Mouse (Mus musculus) NIH3T3 (cell line): ENCODE measurements around the gene Kat8.
"Not testable (repeated sequence)": the region's sequence is repeated elsewhere in the genome, so short reads cannot be mapped to it uniquely, and the experiment has no call there.

Experiments
- DNase-seq: peaks from one replicate; pipeline ENCODE4 v3.0.0-alpha.2; 2012; ENCODE audit warnings: low read depth

Gene Kat8

DNA sequence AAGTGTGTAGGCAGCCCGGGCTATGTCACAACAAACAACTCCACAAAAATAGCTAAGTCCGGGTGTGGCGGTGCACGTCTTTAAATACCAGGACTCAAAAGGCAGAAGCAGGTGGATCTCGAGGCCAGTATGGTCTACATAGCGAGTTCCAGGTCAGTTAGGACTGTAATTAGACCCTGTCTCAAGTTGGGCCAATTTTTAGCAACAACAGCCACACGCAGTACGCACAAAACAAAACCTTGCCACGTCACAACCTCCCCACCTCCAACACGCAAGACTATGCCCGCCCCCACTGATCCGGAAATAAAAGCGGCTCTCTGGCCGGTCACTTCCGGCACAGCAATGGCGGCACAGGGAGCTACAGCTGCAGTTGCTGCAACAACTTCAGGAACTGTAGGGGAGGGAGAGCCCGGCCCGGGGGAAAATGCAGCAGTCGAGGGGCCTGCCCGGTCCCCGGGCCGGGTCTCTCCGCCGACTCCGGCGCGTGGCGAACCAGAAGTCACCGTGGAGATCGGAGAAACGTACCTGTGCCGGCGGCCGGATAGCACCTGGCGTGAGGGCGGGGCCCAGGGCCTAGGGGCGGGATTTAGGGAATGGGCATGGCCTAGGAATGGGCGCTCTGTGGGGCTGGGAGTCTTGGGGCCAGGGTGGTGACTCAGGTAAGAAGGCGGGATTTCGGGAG is at the start of gene Kat8:
TSS of gene Kat8 (plus strand) at position 327 of the 682 bp plus-strand sequence.
- DNase-seq: peak; percentile 93

DNA sequence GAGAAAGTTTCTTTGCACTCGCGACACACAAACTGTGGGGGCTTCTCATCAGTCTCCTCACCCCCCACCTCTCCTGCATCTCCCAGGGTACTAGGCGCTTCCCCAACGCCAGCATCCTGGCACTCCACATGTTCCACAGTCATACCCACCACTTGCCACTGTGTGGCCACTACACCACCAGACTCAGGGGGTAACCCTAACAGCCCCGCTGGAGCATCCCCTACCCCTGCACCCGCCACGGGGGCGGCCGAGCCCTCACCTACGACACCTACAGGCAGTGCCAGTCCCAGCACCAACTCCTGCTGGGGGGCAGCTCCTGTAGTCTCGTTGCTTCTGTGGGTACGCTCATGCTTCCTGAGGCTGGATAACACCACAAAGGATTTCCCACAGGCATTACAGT is 45.9 kb upstream of the Kat8 start:
- no peak for DNase-seq

DNA sequence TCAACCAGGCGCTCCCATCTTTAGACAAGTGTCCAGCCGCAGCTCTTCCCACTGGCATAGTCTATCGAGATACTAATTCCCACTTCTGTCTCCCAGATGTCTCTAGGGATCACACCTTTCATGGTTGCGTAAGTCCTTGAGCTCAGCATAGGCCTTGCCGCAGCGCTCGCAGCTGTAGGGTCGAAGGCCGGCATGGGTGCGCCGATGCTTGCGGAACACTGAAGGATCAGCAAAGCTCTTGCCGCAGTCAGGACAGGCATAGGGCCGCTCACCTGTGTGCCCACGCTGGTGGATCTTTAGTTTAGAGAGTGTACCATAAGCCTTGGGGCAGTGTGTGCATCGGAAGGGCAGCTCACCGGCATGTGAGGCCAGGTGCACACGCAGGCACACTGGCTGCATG is 44.7 kb upstream of the Kat8 start:
- no peak for DNase-seq

DNA sequence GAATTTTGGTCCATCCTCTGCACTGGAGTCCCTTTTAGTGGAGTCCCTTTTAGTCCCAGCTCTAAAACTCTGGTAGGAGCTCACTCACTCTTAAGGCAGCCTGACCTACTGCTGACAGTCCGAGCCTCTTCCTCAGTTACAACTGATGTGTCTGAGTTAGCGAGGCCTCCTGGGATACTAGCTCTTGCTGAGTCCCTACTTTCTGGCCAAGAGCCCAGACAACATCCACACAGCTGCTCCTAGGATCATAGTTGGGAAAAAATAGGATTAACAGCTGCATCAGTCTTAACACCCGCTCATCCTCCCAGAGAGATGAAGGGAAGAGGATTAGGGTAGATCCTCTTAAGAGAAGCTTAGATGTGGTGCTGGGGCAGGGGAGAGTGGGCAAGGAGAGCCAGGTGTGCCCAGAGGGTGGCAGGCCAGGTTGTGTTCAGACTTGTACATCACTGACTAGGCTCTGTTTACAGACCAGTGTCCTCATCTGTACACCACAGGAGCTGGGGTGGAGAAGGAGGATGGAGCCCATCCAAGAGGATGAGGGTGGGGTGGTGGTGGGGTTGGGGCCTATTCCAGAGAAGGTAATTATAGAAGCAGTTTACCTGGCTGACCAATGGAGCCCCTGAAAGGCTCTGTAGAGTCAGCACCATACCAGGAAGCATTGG is 43.0 kb upstream of the Kat8 start:
- DNase-seq: peak; percentile 45

DNA sequence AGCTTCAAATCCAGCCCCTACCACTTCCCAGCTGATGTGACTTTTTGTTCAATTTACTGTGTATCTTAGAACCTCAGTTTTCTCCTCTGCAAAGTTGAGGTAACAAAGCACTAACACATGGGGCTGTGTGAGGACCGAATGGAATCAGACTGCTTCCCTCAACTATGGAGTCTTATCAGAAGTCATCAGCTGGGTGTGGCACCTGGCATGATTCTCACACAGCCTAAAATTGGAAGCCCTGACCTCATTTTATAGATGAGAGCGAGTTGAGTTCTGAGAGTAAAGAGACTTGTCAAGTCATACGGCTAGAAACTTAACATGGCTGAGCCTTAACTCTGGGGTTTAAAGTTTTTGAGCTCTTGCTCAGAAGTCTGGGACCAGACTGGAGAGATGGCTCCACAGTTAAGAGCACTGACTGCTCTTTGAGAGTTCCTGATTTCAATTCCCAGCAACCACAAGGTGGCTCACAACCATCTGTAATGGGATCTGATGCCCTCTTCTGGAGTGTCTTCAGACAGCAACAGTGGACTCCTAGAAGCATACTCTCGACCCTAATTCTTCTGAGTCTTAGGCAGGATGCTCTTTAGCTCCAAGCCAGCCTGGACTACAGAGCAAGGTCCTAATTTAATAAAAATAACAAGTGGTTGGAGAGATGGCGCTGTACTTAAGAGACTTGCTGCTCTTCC is 42.0 kb upstream of the Kat8 start:
- DNase-seq: peak; percentile 17

DNA sequence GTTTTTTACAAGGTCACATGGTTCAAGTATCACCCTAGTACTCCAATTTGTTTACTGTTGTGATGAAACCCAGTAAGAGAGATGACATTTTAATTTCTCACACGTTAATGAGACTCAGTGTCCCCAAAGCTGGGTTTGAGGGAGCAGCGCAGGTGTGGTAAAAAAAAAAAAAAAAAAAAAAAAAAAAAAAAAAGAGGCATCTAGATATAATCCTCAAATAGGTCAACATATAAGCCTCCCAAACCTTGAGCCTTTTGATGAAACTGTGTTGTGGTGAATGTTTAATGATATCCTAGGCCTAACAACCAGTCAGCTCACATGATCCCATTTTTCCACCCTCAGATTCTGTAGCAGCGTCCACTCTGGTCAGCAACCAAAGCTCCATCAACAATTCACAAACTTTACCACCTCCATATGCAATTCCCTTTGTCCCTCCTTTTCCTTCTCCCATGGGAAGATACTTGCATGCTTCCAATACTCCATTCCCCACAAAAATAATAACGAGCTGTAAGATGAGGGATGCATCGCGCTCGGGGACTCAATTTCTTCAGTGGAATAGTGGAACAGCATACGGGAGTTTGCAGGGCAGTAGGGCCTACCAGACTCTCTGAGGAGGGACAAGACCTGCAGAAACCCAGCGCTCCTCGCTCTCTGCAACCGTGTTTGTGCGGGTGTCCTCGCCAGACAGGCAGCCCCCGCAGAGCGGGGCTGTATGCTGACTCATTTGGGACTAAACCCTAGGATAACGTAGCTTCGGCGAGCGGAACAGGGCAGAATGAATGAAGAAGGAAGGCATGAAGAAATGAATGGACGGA is 37.3 kb upstream of the Kat8 start:
- DNase-seq: no peak

DNA sequence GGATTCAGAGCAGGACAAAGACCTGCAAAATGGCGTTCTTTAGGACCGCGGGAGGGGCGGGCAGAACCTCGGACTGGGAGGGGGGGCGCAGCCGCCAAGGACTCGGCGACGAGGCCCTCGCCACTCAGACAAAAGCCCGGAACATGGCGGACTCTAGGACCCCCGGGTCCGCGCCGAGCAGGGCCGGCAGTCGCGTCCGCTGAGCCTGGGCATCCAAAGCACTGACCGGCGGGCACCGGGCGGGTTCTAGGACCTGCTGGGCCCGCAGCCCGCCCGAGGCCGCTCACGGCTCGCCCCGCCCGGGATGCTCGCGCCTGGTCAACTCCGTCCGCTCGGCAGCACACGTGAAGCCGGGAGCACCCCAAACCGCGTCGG is 36.7 kb upstream of the Kat8 start:
- peak; percentile 92 for DNase-seq

DNA sequence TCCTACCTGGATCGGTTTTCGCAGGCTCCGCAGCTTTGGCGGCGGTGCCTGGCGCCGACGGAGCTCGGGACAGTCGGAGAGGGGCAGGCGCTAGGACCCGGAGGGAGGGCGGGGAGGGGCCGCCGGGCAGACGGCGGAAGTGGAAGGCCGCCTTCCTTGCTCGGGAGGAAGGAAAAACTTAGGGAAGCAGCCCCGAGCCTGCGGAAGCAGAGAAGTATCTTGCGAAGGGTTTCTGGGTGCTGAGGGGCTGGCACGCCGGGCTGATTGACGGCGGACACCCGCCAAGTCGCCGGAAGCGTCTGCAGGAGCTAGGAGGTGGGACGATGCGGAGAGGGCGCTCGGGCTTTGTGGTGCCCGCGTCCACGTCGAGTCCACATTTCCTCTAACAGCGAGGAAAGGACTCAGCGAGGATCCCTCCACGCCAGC is 36.3 kb upstream of the Kat8 start, which contains the start of gene Zfp646:
TSS of gene Zfp646 (plus strand) at position 181 of the 426 bp plus-strand sequence.
- peak; percentile 83 for DNase-seq

DNA sequence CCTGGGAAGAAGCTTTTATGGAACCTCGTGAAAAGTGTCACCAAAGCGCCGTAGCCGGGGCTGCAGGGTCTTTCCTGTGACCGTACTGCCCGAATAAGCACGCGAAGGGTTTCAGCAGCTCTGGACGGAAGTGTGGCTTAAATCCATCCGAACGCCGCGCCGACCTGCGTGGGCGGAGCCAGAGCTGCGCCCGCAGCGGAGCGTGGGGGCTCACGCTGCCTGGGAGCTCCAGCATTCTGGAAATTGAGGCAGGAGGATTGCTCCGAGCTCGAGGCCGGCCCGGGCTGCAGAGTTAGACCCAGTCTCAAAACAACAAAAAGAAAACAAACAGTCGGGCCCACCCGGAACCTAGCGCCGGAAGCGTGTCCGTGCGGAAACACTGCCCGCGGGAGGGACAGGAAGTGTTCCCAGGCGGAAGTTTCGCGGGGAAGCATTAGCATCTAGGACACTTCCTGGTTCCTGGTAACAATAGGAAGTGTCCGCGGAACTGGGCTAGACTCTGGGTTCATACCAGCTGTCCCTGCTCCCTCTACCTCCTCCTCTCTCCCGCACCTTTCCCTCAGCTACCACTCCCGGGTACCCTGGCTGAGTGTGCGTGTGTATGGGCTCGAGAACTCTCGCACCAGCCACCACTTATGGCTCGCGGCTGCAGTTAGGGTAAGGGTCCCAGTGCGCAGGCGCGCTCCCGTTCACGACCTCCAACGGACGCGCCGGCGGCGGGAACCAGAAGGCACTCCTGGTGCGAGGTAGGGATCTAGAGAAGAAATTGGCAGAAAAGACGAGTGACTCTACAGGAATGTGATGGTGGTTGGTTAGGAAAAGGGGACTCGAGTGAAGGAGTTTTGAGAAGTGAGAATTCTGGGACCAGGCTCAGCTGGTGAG is 35.6 kb upstream of the Kat8 start, which contains the start of gene Zfp668:
TSS of gene Zfp668 (minus strand) at position 362 of the 882 bp plus-strand sequence.
- peak; percentile 92 for DNase-seq

DNA sequence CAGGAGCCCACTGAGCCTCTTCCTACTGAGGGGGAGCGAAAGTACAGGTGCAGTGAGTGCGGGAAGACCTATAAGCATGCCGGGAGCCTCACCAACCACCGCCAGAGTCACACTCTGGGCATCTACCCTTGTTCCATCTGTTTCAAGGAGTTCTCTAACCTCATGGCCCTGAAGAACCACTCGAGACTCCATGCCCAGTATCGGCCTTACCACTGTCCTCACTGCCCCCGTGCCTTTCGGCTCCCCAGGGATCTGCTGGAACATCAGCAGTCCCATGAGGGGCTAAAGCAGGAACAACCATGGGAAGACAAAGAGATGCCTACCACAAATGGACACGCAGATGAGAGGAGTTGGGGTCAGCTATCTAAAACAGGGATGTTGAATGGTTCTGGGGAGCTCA is 33.0 kb upstream of the Kat8 start:
- no peak for DNase-seq

DNA sequence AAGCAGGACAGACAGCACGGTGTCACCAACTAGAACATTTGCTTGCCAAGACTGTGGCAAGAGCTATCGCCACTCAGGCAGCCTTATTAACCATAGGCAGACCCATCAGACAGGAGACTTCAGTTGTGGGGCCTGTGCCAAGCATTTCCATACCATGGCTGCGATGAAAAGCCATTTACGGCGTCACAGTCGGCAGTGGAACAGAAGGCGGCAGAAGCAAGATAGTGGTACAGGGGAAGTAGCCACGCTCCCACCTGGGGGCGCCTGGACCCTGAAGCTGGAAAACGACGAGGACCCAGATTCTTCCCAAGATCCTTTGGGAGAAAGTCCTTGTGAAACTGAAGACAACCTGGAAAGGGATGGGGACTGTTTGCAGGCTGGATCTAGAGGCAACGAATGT is 31.9 kb upstream of the Kat8 start:
- DNase-seq: no peak

DNA sequence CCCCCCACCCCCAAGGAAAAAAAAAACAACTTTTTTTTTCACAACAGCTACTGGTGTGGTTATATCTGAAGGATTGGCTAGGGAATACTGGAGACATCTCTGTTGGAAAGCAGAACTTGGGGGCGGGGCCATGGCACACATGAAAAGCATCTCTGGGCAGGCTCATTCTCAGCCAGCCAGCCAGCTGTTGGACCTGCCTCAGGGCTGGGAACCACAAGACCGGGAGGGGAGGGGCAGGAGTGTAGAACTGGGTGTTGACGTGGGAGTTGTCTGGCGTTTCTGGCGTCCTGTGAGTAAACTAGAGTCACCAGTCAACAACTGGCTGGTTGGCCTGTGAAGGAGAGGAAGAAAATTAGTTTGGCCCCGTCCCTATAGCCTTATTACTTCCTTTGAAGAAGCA is 26.4 kb upstream of the Kat8 start:
- peak; percentile 62 for DNase-seq

DNA sequence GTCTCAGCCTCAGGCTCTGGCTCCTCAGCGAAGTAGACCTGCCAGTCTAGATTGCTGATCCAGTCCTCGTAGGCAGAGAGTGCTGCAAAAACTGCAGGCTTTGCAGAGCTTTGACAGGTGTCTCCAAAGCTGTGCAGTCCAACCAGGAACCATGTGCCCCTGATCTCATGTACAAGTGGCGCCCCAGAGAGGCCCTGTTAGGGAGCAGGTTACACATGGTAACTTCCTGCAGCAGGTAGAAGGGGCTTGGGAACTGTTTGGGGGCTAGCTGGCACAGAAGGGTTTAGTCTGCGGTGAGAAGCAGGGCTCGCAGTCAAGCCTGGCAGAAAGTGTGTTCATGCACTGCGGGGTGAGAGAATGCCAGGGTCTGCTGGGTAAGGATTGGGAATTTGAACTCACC is 25.8 kb upstream of the Kat8 start:
- no peak for DNase-seq

DNA sequence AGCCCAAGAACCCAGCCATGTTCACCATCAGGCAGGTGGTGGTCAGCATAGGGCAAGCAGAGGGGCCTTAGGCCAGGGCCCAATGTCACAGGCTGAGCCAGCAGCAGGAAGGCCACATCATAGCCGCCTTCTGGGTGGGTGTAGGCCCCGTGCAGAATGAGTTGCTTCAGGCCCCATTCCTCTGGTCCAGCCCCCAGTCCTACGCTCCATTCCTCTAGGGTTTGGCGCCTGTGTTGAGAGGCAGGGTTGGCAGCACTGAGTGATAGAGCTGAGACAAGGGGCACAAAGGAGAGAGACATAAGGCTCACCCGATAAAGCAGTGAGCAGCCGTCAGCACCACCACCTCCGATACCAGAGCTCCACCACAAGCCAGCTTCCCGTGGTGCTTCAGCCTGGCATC is 25.1 kb upstream of the Kat8 start:
- no peak for DNase-seq

DNA sequence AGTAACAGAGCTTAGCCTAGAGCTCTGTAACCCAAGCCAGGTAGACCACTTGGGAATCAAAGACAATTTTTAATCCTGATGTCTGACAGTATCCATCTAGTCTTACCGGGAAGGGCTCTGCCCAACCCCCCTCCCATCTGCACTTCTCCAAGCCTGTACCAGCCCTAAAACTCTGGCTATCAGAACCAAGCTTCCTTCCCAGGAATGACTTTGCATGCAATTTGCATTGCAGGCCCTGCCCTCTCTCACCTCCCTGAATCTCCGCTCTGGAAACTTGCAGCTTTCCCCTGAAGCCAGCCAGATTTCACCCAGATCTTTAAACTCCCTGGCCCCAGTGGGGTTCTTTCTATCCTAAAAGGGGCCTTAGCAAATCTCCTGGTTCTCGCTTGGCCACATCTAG is 24.5 kb upstream of the Kat8 start:
- no peak for DNase-seq

DNA sequence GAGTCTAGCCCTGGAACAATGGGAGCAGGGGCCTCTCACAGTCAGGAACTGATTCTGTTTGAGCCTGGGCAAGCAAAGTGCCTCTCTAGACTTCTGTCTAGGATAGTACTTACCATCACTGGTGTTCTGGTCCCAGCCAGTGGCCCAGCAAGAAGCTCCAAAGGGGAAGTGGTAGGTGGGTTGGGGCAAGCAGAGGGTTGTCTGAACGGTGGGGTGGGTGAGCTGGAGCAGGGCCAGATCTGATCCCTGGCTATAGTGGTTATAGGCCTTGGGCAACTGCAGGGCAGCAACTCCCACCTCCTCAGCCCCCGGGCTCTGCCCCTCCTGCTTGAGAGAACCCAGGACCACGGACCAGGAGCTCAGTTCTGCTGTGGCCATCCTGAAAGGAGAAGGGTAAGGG is 23.5 kb upstream of the Kat8 start:
- no peak for DNase-seq

DNA sequence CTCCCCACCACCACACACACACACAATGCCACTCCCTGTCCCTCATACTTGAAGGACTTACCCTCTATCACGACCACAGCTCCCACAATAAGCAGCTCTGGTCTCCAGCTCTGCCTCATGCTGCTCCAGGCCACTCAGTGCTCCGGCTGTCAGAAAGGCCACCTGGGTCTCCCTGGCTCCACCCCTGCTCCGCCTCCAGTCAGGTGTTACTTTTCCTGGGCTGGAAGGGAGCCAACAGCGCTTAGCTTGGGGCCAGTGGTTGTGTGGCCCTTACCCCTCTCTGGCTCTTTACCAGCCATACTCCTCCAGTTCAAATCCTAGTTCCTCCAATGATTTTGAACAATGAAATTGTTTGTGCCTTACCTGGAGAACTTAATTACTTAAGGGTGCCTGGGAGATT is 21.5 kb upstream of the Kat8 start, which contains the start of gene Prss53:
TSS of gene Prss53 (minus strand) at position 173 of the 400 bp plus-strand sequence.
- no peak for DNase-seq

DNA sequence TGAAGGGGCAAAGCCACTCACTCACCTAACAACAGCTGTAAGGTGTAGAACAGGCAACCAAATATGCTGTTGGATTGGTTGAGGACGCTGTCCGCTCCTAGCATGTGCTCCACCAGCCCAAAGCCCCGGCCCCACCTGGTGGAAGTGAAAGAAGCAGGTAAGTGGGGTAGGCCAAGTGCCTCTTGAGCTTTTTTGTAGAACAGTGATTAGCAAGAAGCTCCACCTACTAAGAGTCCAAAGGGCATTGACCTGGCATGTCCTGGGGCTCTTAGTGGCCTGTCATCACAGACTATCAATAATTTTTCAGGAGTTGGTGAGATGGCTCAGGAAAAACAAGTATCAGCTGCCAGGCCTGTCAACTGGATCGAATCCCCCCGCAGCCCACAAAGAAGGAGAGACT is 17.8 kb upstream of the Kat8 start:
- DNase-seq: no peak

DNA sequence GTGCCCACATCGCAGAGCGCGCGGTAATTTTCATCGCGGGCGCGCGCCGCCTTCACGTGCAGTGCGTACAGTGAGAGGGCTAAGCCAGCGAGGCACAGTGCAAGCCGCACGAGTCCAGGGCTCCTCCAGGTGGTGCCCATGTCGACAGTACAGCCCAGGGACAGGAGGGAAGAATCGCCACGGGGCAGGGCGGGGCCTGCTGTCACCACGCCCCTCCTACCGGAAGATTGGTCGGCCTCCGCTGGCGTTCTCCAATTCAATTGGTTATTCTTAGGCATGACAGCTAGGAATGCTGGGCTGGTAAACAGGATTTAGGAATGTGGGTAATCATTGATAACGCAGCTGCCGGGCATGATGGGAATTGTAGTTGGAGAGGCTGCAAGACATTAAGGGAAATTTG is 16.9 kb upstream of the Kat8 start, which contains the start of the genes Gm21974 and Vkorc1:
TSS of gene Gm21974 (minus strand) at position 13 of the 400 bp plus-strand sequence.
TSS of gene Vkorc1 (minus strand) at position 176 of the 400 bp plus-strand sequence.
- DNase-seq: peak; percentile 97

DNA sequence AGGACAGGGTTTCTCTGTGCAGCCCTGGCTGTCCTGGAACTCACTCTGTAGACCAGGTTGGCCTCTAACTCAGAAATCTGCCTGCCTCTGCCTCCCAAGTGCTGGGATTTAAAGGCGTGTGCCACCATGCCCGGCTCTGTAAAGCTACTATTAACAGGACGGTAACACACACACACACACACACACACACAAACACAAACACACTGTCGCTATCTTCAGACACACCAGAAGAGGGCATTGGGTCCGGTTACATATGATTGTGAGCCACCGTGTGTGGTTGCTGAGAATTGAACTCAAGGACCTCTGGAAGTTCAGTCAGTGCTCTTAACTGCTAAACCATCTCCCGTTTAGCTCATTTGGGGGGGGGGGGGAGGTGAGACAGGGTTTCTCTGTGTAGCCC is 16.4 kb upstream of the Kat8 start:
- not testable (repeated sequence) for DNase-seq

DNA sequence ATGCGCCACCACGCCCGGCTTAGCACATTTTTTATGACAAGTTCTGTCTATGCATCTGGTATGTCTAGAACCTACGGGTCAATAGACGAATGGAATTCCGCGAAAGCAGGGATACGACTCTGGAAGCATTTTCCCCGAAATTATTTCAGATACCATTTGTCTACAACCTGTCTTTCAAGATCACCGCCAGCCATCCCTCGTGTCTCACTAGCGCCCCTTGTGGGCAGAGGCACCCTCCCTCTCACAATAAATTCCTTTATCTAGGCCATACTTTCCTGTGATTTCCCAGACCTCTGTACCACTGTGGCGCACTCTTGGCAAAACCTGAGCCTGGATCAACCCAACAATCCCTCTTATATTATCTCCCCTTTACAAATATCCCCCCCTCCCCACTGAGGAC is 15.9 kb upstream of the Kat8 start:
- peak; percentile 70 for DNase-seq
